Mouse (Mus musculus): ENCODE measurements around the gene Gm42906.

GRCm38 (mm10) chr5:151175897-151176313 lies 252.1 kb downstream of the Gm42906 start:
- TF ChIP-seq POLR2A (IDR thresholded peaks at IDR 0.05; ENCODE audit: extremely low read depth, insufficient read depth, low read length), result no peak
- TF ChIP-seq CTCF (IDR thresholded peaks at IDR 0.05; ENCODE audit: extremely low read depth, insufficient read depth, low read length), result no peak
